Comparison of ENCODE assay signal across 26 mouse cellular contexts in the genomic region with DNA sequence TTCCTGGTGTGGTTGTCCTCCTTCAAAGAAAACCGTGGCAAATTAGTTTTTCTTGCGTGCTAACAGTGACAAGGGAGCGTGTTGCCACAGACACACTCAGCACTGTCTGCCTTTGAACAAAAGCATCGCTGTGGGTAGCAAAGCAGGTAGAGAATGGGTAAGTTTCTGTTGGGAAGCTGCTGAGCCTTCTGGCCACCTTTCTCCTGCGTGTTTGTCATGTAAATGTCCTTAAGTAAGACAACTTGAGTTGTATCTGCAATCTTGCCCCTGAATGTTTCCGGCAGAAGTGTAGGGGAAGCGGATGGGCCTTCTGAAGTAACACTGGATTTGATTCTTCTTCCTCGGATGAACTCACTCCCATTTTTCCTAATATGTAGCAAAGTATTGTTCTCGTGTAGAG.
"Had no signal": no experiment of that assay in that cellular context is flagged by ENCODE, and none has a peak within 500 bp of the region (broad histone marks: within the 10 kb centered on the region; RNA-seq: fewer than 3 reads in every experiment).

No protein-coding gene starts in this region.

- H3K9me3 ChIP-seq: heart, embryonic 10.5 days; heart, embryonic 12.5 days; hindbrain, embryonic 13.5 days; hindbrain, embryonic 15.5 days; intestine, embryonic 15.5 days; limb, embryonic 10.5 days; limb, embryonic 12.5 days; liver, embryonic 13.5 days; liver, embryonic 15.5 days had no signal

- H3K4me2 ChIP-seq: heart, embryonic 12.5 days; hindbrain, embryonic 13.5 days; hindbrain, embryonic 15.5 days; intestine, embryonic 15.5 days; limb, embryonic 12.5 days; liver, embryonic 11.5 days; liver, embryonic 13.5 days; liver, embryonic 15.5 days had no signal

- DNase-seq: gastrocnemius, adult 2 months; gastrocnemius, postnatal 10 days; gastrocnemius, postnatal 25 days; heart, adult 18-20 months; heart, postnatal 10 days; heart, postnatal 4 days; kidney, adult 18-20 months; kidney, adult 8-10 months; kidney, postnatal 10 days; kidney, postnatal 25 days; kidney, postnatal 4 days; liver; liver, embryonic 13.5 days had no signal

- H3K4me1 ChIP-seq: hindbrain, embryonic 15.5 days; intestine, embryonic 15.5 days; liver, embryonic 13.5 days; liver, embryonic 15.5 days had no signal

- H3K36me3 ChIP-seq: heart, embryonic 10.5 days; heart, embryonic 12.5 days; hindbrain, embryonic 13.5 days; hindbrain, embryonic 15.5 days; intestine, embryonic 15.5 days; limb, embryonic 10.5 days; limb, embryonic 12.5 days; liver, embryonic 13.5 days; liver, embryonic 15.5 days had no signal

- H3K9ac ChIP-seq: heart, embryonic 12.5 days; hindbrain, embryonic 13.5 days; hindbrain, embryonic 15.5 days; intestine, embryonic 15.5 days; limb, embryonic 12.5 days; liver, embryonic 13.5 days; liver, embryonic 15.5 days had no signal

- H3K27me3 ChIP-seq: heart, embryonic 12.5 days; hindbrain, embryonic 15.5 days; intestine, embryonic 15.5 days; liver, embryonic 13.5 days; liver, embryonic 15.5 days had no signal

- H3K4me3 ChIP-seq: gastrocnemius, adult 2 months; heart, embryonic 10.5 days; heart, embryonic 12.5 days; hindbrain, embryonic 13.5 days; hindbrain, embryonic 15.5 days; intestine, embryonic 15.5 days; layer of hippocampus, adult 2 months; left cerebral cortex, adult 2 months; limb, embryonic 10.5 days; limb, embryonic 12.5 days; liver, embryonic 13.5 days; liver, embryonic 15.5 days had no signal

- H3K27ac ChIP-seq: gastrocnemius, adult 2 months; heart, embryonic 10.5 days; hindbrain, embryonic 13.5 days; hindbrain, embryonic 15.5 days; intestine, embryonic 15.5 days; layer of hippocampus, adult 2 months; left cerebral cortex, adult 2 months; limb, embryonic 10.5 days; limb, embryonic 12.5 days; liver, embryonic 13.5 days; liver, embryonic 15.5 days had no signal

- ATAC-seq: inflammation-experienced regulatory T-cells, adult 6 months; intestine, embryonic 15.5 days; intestine, postnatal 0 days had no signal
